Mouse (Mus musculus) fibroblast of lung, adult 2 months (primary cell): ENCODE measurements around the gene Arhgef19.

Experiments used
- DNase-seq: peaks from one replicate; pipeline ENCODE4 v3.0.0-alpha.2; 2011; ENCODE audit warnings: low read depth

Gene Arhgef19

DNA sequence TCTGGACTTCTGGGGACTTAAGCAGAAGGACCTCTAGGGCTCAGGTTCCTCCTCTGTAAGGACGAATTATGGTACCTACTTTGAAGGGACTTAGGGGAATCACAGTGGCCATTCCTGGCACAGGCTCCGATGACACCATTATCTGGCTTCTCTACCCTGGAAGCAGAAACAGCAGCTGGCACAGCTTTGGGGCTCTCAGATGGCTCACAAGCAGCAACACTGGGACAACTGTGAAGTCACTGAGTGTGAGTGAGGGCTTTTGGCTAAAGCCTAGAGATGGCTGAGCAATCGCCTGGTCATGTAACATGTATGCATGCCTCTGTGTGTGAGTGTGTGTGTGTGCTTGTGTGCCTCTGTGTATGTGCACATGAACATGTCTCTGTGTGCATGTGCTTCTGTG lies 2.4 kb upstream of the Arhgef19 start:
- no peak for DNase-seq

DNA sequence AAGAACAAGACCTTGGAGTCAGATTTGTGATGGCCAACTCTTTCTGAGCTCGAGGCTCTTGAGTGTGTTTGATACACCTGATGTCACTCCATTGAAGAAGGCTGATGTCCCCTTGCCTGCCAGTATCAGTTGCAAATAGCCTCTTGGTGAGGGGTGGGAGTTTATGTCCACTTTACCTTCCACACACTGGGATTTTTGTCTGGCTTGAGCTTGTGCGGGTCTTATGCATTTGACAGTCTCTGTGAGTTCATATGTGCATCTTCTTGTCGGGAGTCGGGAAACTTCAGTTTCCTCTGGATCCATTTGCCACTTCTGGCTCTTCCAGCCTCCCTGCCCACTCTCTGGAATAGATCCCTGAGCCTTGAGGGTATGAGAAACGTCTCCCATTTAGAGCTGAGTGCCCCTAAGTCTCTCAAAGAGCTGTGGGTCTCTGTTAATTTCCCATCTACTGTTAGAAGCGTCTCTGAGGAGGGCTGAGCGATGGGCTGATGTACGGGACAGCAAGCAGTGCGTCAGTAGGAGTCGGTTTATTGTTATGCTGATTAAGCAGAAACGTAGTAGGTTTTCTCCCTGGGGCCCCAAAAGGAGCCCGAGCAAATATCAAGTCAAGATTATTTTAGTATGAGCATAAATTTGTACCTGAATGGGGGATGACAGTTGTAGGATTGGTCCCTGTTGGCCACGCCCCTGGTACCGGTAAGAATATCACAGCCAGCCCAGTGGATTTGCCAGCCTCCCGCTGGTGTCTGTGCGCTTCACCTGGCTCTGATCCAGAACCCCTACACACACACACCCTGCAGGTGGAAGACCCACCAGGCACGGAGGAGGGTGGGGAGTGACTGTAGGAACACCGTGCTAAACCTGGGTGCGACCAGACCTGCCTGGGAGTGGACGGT lies 559 bp upstream of the Arhgef19 start:
- no peak for DNase-seq

DNA sequence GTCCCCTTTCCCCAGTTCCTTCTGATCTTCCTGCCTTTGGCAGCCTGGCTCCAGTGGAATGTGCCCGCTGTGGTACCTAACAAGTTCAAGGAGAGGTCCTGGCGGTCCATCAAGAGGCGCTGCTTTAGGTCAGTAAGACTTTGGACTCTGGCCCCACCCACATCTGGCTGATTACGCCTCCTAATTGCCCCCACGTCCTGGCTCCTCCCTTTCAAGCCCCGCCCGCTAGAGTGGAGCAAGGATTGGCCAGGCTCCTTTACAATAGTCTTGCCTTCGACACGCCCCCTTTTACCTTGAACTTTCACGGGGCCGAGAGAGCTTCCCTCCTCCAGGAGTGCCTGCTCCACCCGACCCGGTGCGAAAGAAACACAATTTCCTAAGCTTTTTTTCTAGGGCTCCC lies 1.3 kb downstream of the Arhgef19 start:
- DNase-seq, result no peak

DNA sequence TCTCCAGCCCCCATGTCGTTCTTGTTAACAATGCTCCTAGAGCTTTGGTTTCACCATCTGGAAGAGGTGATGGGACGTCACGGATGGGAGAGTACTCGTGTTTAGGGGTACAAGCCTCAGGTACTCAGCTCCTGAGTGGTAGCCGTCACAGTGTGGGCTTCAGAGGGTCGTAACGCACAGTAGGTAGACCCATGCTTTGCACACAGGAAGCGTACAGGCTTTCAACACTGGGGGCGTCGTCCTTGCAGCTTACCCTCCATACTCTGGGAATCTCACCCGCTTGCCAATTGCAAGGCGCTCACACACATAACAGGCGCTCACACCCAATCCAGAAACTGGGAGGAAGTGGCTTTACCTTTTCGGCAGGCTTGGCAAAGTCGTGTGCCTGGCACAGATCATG lies 2.6 kb downstream of the Arhgef19 start:
- DNase-seq, result no peak

DNA sequence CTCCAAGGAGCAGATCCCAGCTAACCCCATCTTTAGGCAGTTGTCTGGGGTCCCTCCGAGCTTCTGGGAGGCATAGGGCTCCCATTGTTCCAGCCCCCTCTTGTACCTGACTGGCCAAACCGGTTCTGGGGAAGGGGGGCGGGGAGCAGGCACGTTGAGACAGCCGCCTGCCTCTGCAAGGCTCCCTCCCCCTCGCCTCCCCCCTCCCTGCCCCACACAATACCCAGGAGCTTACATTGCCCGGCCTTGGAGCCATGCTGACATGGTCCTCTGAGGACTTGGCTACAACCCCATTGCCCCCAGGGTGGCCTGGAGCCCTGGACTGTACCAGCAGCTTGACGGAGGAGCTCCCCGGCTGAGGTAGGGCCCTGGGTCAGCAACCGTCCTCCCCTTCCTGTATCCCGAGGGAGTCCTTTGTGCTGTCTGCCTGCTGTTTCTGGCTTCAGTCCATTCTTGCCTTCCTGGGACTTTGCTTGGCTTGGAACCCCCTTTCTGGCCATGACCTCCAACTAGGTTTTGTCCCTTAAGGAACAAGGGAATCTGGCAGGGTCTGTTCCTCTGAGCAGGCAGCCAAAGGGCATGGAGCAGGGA lies 3.4 kb downstream of the Arhgef19 start:
- no peak for DNase-seq

DNA sequence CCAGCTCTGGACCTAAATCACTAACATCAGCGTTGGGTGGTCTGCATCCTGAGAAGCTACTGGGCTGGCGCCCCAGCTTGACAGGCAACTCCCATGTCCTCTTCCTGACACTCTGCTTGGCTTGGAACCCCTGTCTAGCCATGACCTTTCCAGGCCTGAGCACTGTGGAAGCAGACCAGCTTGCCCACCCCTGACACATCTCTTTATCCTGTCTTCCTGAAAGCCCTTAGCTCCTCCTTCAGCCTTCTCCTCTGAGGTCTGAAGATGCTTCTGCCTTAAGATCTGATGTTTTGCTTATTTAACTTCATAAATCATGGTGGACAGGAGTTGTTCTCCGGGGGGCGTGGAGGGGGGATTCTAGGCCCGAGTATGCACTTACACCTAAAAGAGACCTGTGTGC lies 4.3 kb downstream of the Arhgef19 start:
- no peak for DNase-seq

DNA sequence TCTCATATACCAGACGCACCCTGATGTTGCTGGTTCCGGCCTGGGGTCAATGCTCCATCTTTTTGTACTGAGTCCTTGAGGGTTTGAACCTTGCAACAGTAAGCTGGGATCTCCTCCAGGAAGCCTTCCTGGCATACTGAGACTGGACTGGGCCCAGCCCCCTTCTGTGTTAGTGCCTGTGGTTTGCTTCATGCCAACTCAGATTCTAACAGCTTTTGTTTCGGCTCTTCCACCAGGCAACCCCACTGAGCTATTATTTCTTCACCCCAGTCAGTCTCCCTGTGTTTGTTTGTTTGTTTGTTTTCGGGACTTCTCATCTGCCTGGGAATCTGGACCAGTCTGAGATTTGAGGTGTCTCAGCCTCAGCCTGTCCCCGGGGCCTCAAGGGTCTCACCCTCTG lies 5.1 kb downstream of the Arhgef19 start:
- peak; percentile 67 for DNase-seq

DNA sequence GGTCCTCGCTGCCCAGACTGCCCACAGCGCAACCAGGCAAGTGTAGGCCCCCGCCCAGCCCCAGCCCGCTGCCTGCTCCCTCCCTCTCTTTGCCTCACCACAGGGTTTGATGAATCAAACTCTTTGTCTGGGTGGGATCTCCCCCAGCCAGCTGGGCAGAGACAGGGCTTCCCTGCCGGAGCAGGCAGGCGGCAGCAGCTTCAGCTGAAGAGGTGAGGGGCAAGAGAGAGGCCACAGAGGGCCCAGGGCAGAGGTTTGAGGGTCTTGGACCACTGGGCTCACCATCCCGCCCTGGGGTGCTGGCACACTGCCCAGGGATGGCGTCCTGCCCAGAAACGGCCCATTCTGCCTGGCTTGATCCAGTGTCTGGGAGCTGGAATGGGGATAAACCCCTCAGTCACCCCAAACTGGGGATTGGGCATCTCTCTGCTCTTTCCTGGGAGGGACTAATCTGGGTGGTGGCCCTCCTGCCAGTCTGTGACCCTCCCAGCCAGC lies 5.7 kb downstream of the Arhgef19 start:
- peak; percentile 77 for DNase-seq

DNA sequence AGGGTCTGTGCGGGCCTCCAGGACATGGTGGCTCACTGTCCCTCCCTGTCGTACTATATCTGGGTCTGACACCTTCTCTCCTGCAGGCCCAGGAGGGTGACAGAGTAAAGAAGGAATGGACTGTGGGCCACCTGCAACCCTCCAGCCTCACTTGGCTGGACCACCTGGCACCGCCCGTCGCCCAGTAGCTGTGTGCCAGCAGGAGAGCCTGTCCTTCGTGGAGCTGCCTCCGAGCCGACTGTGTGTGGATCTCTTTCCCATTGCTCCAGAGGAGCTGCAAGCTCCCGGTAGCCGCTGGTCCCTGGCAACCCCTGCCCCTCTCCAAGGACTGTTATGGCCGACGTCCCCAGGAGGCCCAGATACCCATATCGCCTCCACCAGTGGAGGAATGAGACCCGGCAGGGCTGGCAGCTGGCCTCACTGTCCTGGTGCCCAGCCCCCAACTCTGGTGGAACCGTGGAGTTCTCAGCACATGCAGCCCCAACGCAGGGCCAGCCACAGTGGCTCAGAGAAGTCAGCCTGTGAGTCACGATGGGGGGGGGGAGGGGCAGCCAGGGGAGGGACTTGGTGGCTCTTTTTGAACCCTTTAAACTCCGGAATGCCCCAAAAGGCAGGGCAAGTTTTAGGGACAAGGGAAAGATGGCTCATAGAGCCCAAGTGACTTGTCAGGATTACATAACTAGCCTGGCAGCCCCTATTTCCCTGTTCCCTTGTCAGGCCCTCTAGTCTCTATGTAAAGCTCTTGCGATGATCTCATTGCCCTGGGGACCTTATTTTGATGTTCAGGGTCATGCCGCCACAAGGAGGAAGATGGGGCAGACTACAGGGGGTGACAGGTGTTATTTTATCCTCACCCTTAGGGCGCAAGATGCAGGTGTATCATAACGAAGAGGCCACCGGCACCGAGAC lies 7.0 kb downstream of the Arhgef19 start:
- DNase-seq, result peak; percentile 48

DNA sequence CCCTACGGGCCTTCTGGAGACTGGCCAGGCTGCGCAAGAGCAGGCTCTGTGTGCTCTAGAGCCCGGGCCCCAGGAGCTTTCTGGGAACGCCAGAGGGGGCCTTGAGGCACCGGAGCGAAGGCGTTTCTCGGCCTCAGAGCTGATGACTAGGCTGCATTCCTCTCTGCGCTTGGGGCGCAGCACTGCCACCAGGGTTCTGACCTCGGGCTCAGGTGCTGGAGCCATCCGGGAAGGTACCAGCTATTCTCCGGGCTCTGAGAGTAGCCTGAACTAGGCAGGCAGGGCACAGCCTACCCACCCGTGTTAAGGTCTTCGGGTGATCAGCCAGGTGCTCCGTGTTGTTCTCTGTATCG lies 7.7 kb downstream of the Arhgef19 start:
- DNase-seq, result no peak

DNA sequence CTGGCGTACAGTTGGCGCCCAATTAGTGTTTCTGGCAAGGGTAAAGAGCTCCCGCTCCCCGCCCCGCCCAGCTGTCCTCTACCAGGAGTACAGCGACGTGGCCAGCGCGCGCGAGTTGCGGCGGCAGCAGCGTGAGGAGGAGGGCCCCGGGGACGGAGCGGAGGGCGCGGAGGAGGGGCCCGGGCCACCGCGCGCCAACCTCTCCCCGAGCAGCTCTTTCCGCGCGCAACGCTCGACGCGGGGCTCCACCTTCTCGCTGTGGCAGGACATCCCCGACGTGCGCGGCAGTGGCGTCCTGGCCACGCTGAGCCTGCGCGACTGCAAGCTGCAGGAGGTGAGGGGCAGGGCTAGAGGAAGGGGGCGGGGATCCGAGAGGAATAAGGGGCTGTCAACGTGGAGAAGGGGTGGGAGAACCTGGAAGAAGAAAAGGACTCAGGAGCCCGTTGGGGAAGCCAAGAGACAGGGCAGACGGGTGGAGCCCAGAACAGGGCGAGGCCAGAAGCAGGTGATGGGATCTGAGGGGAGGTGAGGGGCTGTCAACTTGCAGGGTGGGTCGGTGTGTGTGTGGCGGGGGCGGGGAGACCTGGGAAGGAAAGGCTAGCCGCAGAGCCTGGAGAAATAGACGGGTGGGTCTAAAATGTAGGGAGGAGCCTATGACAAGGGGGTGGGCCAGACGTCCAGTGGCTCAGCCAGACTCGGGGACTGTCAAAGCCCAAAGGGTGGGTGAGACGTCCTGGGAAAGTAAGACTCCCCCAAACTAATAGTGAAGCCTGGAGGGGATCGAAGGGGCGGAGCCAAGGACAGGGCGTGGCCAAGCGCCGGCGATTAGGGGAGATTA lies 8.7 kb downstream of the Arhgef19 start:
- no peak for DNase-seq

DNA sequence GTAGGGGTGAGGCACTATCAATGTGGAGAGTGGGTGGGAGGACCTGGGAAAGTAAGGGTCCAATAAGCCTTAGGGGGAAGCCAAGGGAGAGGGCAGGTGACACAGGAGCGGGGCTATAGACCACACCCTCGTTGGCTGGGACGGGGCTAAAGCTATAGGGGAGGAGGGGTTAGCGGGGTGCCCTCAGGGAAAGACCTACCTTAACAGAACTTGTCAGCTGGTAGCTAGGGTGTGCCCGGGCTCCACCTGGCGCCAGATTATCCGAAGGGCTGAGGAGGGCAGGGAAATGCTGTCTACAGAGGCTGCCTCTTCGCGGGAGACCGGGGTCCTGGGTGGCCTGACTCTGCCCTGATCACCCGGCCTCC lies 9.3 kb downstream of the Arhgef19 start:
- DNase-seq, result no peak

DNA sequence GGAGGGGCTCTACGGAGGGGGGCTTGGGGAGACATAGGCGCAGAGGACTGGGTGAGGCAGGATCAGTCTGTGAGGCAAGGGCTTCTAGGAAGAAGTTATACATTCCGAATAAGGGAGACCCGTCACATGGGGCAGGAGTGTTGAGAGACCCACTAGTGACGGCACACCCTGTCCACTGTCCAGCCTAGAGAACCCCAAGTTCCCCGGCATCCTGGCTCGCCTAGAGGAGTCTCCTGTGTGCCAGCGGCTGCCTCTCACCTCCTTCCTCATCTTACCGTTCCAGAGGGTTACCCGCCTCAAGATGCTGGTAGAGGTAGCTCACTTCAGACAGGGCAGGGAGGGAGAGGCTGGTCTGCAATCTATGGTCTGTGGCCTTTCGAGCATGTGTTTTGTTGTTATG lies 10.1 kb downstream of the Arhgef19 start:
- DNase-seq, result no peak

DNA sequence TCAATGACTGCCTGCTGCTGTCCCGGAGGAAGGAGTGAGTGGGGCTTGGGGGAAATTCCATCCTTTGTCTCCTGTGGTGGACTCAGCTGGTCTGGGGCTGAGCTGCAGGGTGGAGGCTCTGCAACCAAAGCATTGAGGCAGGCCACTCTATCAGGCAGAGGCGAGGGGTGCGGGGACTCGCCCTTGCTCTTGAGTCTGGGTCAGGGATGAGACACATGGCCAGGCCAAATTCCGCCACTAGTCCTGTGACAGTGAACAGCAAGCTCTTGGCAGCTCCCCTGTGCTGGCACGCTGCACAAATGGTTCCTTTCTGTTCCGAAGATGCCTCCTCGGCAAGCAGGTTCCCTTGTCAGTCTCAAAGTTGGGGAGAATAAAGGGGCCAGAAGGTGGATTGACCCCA lies 11.8 kb downstream of the Arhgef19 start:
- DNase-seq, result no peak

DNA sequence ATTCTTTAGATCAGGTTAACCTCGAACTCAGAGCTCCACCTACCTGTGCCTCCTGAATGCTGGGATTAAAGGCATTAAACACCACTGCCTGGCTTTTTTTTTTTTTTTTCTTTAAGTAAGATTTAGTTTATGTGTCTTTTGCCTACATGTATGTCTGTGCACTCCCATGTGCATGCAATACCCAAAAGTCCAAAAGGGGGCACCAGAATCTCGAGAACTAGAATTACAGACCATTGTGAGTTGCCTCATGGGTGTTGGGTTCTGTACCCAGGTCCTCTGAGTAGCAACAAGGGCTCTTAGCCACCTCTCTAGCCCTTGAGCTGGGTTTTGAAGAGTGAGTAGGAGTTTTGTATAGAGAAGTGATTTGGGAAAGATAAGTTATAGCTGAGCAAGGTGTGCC lies 13.3 kb downstream of the Arhgef19 start:
- DNase-seq, result no peak

DNA sequence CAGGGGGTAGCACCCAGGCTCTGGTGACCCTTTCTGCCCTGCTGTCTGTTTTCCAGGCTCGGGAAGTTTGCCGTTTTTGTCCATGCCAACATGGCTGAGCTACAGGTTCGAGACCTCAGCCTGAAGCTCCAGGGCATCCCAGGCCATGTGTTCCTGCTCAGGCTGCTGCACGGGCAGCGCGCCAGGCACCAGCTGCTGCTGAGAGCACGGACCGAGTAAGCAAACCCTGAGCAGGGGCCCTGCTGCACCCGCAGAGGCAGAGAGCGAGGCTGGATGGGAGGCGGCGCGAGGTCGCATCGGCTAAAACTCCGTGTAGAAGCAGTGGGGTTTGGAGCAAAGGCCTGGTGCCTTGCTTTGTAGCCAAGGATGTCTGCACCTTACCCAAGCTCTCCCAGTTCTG lies 14.9 kb downstream of the Arhgef19 start:
- DNase-seq, result no peak

DNA sequence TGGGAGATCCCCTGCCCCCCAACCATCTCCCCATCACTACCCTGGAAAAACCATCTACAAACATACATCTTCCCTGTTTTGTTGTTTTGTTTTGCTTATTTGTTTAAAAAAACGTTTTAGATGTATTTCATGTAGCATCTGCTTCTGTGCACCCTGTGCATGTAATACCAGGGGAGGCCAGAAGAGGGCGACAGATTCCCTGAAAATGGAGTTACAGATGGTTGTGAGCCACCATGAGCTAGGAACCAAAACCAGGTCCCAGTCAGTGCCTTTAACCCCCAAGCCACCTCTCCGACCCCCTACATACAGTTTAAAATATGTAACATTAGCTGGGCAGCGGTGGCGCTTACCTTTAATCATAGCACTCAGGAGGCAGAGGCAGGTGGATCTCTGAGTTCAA lies 18.1 kb downstream of the Arhgef19 start:
- DNase-seq, result no peak

DNA sequence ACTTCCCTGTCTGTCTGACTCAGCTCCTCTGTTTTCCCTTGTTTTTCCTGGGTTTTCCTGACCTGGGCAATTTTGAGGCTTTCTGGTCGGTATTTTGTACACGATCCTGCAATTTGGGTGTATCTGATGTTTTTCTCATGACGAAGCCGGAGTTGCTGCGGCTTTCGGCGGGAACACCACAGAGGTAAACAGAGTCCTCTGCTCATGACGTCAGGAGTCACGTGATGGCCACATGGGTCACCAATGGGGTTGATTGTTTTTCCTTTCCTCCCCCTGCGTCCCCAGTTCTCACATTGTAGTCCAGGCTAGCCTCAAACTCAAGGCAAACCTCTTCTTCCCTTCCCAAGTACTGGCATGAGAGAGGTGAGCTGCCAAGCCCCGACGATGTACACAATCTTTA lies 20.1 kb downstream of the Arhgef19 start:
- DNase-seq, result peak; percentile 49

DNA sequence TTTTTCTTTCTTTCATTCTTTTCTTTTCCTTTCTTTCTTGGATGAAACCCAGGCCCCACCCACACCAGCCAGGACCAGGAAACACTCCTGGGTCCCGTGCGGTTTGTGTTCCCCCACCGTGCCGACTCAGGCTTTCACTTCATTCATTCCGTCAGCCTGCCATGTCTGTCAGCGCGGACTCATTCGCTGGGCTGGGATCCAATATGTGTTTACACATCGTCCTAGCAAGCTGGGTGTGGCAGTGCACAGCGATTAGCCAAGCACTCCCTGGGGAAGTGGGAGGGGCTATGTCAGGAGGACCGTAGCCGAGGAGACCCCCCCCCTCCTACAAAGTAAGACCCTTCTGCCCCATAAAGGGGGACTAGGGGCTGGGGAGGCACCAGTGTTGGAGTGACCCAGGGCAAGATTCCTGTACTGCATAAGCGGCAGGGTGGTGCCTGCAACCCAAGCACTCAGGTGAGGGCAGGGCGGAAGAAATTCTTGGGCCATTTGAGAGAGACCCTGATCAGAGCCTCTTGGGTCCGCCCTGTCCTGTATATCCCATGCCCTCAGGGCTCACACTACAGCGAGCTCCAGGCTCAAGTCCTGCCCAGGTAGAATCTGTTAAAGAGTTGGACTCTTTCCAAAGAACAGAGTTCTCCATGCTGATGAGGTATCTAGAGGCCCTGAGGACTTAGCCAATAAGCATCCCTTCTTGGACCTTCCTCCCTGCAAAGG lies 20.9 kb downstream of the Arhgef19 start:
- peak; percentile 65 for DNase-seq

DNA sequence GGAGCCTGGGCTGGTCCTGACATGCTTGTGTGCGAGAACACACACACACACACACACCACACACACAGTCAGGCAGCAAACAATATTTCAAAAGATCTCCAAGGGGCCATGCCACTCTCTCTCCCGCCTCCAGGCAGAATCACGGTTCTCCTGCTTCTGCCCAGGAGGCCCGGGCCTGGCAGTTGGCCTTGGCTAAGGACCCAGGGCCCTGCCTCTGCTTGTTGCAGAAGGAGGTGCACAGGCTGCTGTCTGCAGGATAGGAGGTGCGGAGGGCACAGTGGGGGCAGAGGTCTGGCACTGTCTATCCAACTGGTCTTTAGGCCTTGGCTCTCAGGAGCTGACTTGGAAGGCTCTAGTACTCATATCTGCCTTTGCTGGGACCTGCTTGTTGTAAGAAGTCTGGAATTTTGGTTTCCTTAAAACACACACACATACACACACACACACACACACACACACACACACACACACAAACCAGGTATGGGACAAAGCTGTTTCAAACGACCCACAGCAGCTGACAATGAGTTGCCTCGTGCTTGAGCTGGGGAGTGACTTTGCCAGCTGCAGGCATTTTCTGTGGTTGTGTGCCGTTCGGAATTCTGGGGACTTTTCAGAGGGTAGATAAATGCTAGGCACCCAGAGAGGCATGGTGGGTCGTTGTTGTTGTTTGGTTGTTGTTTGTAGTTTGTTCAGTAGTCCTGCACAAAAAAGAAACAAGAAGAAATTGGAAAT lies 23.8 kb downstream of the Arhgef19 start:
- no peak for DNase-seq
